ENCODE assay signal across 9 mouse cellular contexts in genomic region chr2:181147546-181148317, GRCm38 (mm10). TPM values are rescaled to one million over a fixed set of nuclear protein-coding genes. Genes with fewer than 3 reads are reported as not detected.
DNase-seq lines count a peak whose midpoint lies in the region; ATAC-seq lines count a peak whose summit lies in the region.
"Had no signal": no experiment of that assay in that cellular context is flagged by ENCODE, and none has a peak within 500 bp of the region (broad histone marks: within the 10 kb centered on the region; RNA-seq: fewer than 3 reads in every experiment).

No protein-coding gene starts in this region.

- H3K9me3 ChIP-seq in forebrain, embryonic 10.5 days = no peaks in the 10 kb centered on the region
- H3K9me3 ChIP-seq in hindbrain, embryonic 16.5 days (ENCODE audit: control insufficient read depth, low read length) = no peaks in the 10 kb centered on the region
- no peaks in the 10 kb centered on the region for H3K9me3 ChIP-seq in liver, embryonic 12.5 days (replicated peaks)
- no peaks in the 10 kb centered on the region for H3K9me3 ChIP-seq in neural tube, embryonic 12.5 days

- peaks cover 84% of the 10 kb centered on the region for H3K27me3 ChIP-seq in forebrain, embryonic 10.5 days (ENCODE audit: poor library complexity, severe bottlenecking)
- no peaks in the 10 kb centered on the region for H3K27me3 ChIP-seq in hindbrain, embryonic 16.5 days (replicated peaks; ENCODE audit: control insufficient read depth, insufficient read depth, low read length)
- peaks cover 80% of the 10 kb centered on the region for H3K27me3 ChIP-seq in liver, embryonic 12.5 days (replicated peaks)
- H3K27me3 ChIP-seq in neural tube, embryonic 12.5 days (replicated peaks) = peaks cover 43% of the 10 kb centered on the region

- peak overlapping the region; percentile 52 for H3K9ac ChIP-seq in hindbrain, embryonic 16.5 days (ENCODE audit: low read depth, low read length)
- no peak overlapping the region for H3K9ac ChIP-seq in liver, embryonic 12.5 days
- H3K9ac ChIP-seq in neural tube, embryonic 12.5 days = peak overlapping the region; percentile 36

- WGBS in forebrain, embryonic 10.5 days = under 1% methylated on average over 45 of the region's 61 CpGs
- 4% methylated on average over 44 of the region's 61 CpGs for WGBS in hindbrain, embryonic 16.5 days
- WGBS in liver, embryonic 12.5 days (ENCODE audit: insufficient replicate concordance) = 2% methylated on average over 61 of the region's 61 CpGs
- under 1% methylated on average over 61 of the region's 61 CpGs for WGBS in neural tube, embryonic 12.5 days

- H3K27ac ChIP-seq in forebrain, embryonic 10.5 days = peak overlapping the region; percentile 74
- no peak overlapping the region for H3K27ac ChIP-seq in hindbrain, embryonic 16.5 days (ENCODE audit: low read depth, low read length)
- no peak overlapping the region for H3K27ac ChIP-seq in liver, embryonic 12.5 days
- H3K27ac ChIP-seq in neural tube, embryonic 12.5 days = no peak overlapping the region
- H3K27ac ChIP-seq: macrophage had no signal

- DNase-seq in right cerebral cortex, adult 18-20 months = peak; percentile 65
- DNase-seq in right cerebral cortex, postnatal 25 days = no peak
- peak; percentile 44 for DNase-seq in forebrain, embryonic 10.5 days (ENCODE audit: extremely low spot score, low spot score)
- DNase-seq in spleen, adult 18-20 months = no peak

- H3K4me1 ChIP-seq in forebrain, embryonic 10.5 days = peaks cover 15% of the 10 kb centered on the region
- H3K4me1 ChIP-seq in hindbrain, embryonic 16.5 days (ENCODE audit: control insufficient read depth, insufficient read depth, low read depth, low read length) = peaks cover 8% of the 10 kb centered on the region; the same call in 1 of the 2 replicates
- 0 out of 2 replicates have a peak, but pooled peaks cover 5% of the 10 kb centered on the region for H3K4me1 ChIP-seq in liver, embryonic 12.5 days
- H3K4me1 ChIP-seq in neural tube, embryonic 12.5 days = peaks cover 15% of the 10 kb centered on the region

- peak overlapping the region; percentile 70 for H3K4me2 ChIP-seq in hindbrain, embryonic 16.5 days (ENCODE audit: low read length)
- peak overlapping the region; percentile 67 for H3K4me2 ChIP-seq in liver, embryonic 12.5 days
- H3K4me2 ChIP-seq in neural tube, embryonic 12.5 days (replicated peaks) = peak overlapping the region; percentile 82

- no peak for ATAC-seq in hindbrain, embryonic 16.5 days
- no peak for ATAC-seq in liver, embryonic 12.5 days
- peak; percentile 46; the same call in 1 of the 2 replicates for ATAC-seq in neural tube, embryonic 12.5 days (ENCODE audit: low FRiP score, low read depth)
- no peak for ATAC-seq in megakaryocyte-erythroid progenitor cell, adult 5-6 weeks (replicated peaks; ENCODE audit: low FRiP score, low TSS enrichment, poor library complexity, severe bottlenecking)

- no peaks in the 10 kb centered on the region for H3K36me3 ChIP-seq in forebrain, embryonic 10.5 days (replicated peaks)
- H3K36me3 ChIP-seq in hindbrain, embryonic 16.5 days (ENCODE audit: control insufficient read depth, insufficient read depth, low read length) = peaks cover 11% of the 10 kb centered on the region; the same call in 1 of the 2 replicates
- no peaks in the 10 kb centered on the region for H3K36me3 ChIP-seq in liver, embryonic 12.5 days
- H3K36me3 ChIP-seq in neural tube, embryonic 12.5 days = no peaks in the 10 kb centered on the region

- peak overlapping the region; percentile 63 for H3K4me3 ChIP-seq in forebrain, embryonic 10.5 days
- peak overlapping the region; percentile 39 for H3K4me3 ChIP-seq in hindbrain, embryonic 16.5 days (ENCODE audit: low read length)
- peak overlapping the region; percentile 44 for H3K4me3 ChIP-seq in liver, embryonic 12.5 days
- peak overlapping the region; percentile 40 for H3K4me3 ChIP-seq in neural tube, embryonic 12.5 days

RNA-seq across cellular contexts. Expression of gene Eef1a2, which starts 9.1 kb away (rescaled TPM):
- polyA plus RNA-seq in forebrain, embryonic 10.5 days (2016; fragmentation: Nextera tagmentation; extraction: Ambion mirVana) = 0.07 and 0.15 TPM in 2 replicates
- 5.4 and 9.7 TPM in 2 replicates for polyA plus RNA-seq in hindbrain, embryonic 16.5 days (2015; fragmentation: Nextera tagmentation; extraction: Ambion mirVana)
- polyA plus RNA-seq in liver, embryonic 12.5 days (2016; fragmentation: Nextera tagmentation; extraction: Ambion mirVana) = not detected in 2 replicates
- polyA plus RNA-seq in neural tube, embryonic 12.5 days (2016; fragmentation: Nextera tagmentation; extraction: Ambion mirVana) = 2.8 and 3.4 TPM in 2 replicates
- total RNA-seq in megakaryocyte-erythroid progenitor cell, adult 5-6 weeks (2014; fragmentation: Nextera tagmentation) = not detected in 2 replicates
- total RNA-seq in megakaryocyte-erythroid progenitor cell, adult 5-6 weeks (2017) = not detected in 2 replicates

RNA-seq across cellular contexts. Expression of gene Kcnq2, which starts 12.6 kb away (rescaled TPM):
- polyA plus RNA-seq in forebrain, embryonic 10.5 days (2016; fragmentation: Nextera tagmentation; extraction: Ambion mirVana) = 2.9 and 3.8 TPM in 2 replicates
- 41.4 and 47.3 TPM in 2 replicates for polyA plus RNA-seq in hindbrain, embryonic 16.5 days (2015; fragmentation: Nextera tagmentation; extraction: Ambion mirVana)
- 0.08 and 0.26 TPM in 2 replicates for polyA plus RNA-seq in liver, embryonic 12.5 days (2016; fragmentation: Nextera tagmentation; extraction: Ambion mirVana)
- 39.0 and 41.6 TPM in 2 replicates for polyA plus RNA-seq in neural tube, embryonic 12.5 days (2016; fragmentation: Nextera tagmentation; extraction: Ambion mirVana)
- not detected in 2 replicates for total RNA-seq in megakaryocyte-erythroid progenitor cell, adult 5-6 weeks (2014; fragmentation: Nextera tagmentation)
- not detected in 2 replicates for total RNA-seq in megakaryocyte-erythroid progenitor cell, adult 5-6 weeks (2017)
- polyA plus RNA-seq: macrophage had no signal

RNA-seq across cellular contexts. Expression of gene Ppdpf, which starts 39.3 kb away (rescaled TPM):
- 387 and 397 TPM in 2 replicates for polyA plus RNA-seq in forebrain, embryonic 10.5 days (2016; fragmentation: Nextera tagmentation; extraction: Ambion mirVana)
- 380 and 389 TPM in 2 replicates for polyA plus RNA-seq in hindbrain, embryonic 16.5 days (2015; fragmentation: Nextera tagmentation; extraction: Ambion mirVana)
- polyA plus RNA-seq in liver, embryonic 12.5 days (2016; fragmentation: Nextera tagmentation; extraction: Ambion mirVana) = 114 and 115 TPM in 2 replicates
- 424 and 444 TPM in 2 replicates for polyA plus RNA-seq in neural tube, embryonic 12.5 days (2016; fragmentation: Nextera tagmentation; extraction: Ambion mirVana)
- 73.6 and 95.2 TPM in 2 replicates for total RNA-seq in megakaryocyte-erythroid progenitor cell, adult 5-6 weeks (2014; fragmentation: Nextera tagmentation)
- total RNA-seq in megakaryocyte-erythroid progenitor cell, adult 5-6 weeks (2017) = 67.4 and 68.6 TPM in 2 replicates

RNA-seq across cellular contexts. Expression of gene Ptk6, which starts 54.9 kb away (rescaled TPM):
- polyA plus RNA-seq in forebrain, embryonic 10.5 days (2016; fragmentation: Nextera tagmentation; extraction: Ambion mirVana) = not detected in 2 replicates
- not detected in 2 replicates for polyA plus RNA-seq in hindbrain, embryonic 16.5 days (2015; fragmentation: Nextera tagmentation; extraction: Ambion mirVana)
- polyA plus RNA-seq in liver, embryonic 12.5 days (2016; fragmentation: Nextera tagmentation; extraction: Ambion mirVana) = 0.04 TPM in 1 of 2 replicates, not detected in the other
- not detected in 2 replicates for polyA plus RNA-seq in neural tube, embryonic 12.5 days (2016; fragmentation: Nextera tagmentation; extraction: Ambion mirVana)
- not detected in 2 replicates for total RNA-seq in megakaryocyte-erythroid progenitor cell, adult 5-6 weeks (2014; fragmentation: Nextera tagmentation)
- not detected in 2 replicates for total RNA-seq in megakaryocyte-erythroid progenitor cell, adult 5-6 weeks (2017)
- polyA plus RNA-seq: macrophage had no signal

Comparison
In these comparisons a context has a peak if more than half of its experiments do, and no peak if none do; other contexts are left out.
1. DNase-seq: peak in right cerebral cortex, adult 18-20 months (single experiment) and forebrain, embryonic 10.5 days (single experiment); none in right cerebral cortex, postnatal 25 days (single experiment) and spleen, adult 18-20 months (0 of 2).
2. Peak in every context shown above with its lines, with median percentiles within 50 percentile points of each other: H3K4me3 ChIP-seq and H3K4me2 ChIP-seq.